Mouse (Mus musculus) neural tube, embryonic 13.5 days (tissue): ENCODE measurements around the gene St5. TPM values are rescaled to one million over a fixed set of nuclear protein-coding genes. Genes with fewer than 3 reads are reported as not detected.

Experiments
- ATAC-seq: fragments of 200-750 bp; cut with Nextera tagmentation; 2 replicates; pipeline ENCODE4 v1.8.0; 2017; ENCODE audit warnings: low read depth, mild to moderate bottlenecking, moderate TSS enrichment, moderate library complexity
- H3K27ac ChIP-seq: fragments of 300-500 bp; sonication (generic); replicated peaks from 2 replicates; pipeline ENCODE4 v1.5.1; 2015; ENCODE audit warnings: moderate library complexity, mild to moderate bottlenecking, inconsistent platforms
- H3K27me3 ChIP-seq: fragments of 300-500 bp; sonication (generic); 2 replicates; pipeline ENCODE4 v1.6.1; 2015; ENCODE audit warnings: mild to moderate bottlenecking, inconsistent platforms
- H3K36me3 ChIP-seq: fragments of 300-500 bp; sonication (generic); 2 replicates; pipeline ENCODE4 v1.6.1; 2015; ENCODE audit warnings: mild to moderate bottlenecking, inconsistent platforms
- H3K4me1 ChIP-seq: fragments of 300-500 bp; sonication (generic); replicated peaks from 2 replicates; pipeline ENCODE4 v1.6.1; 2015; ENCODE audit warnings: inconsistent platforms
- H3K4me2 ChIP-seq: fragments of 300-500 bp; sonication (generic); 2 replicates; pipeline ENCODE4 v1.6.1; 2015; ENCODE audit warnings: inconsistent platforms, mild to moderate bottlenecking, moderate library complexity
- H3K4me3 ChIP-seq: fragments of 300-500 bp; sonication (generic); 2 replicates; pipeline ENCODE4 v1.5.1; 2015; ENCODE audit warnings: mild to moderate bottlenecking, inconsistent platforms
- H3K9ac ChIP-seq: fragments of 300-500 bp; sonication (generic); 2 replicates; pipeline ENCODE4 v1.6.1; 2015; ENCODE audit warnings: moderate library complexity, mild to moderate bottlenecking, inconsistent platforms
- H3K9me3 ChIP-seq: fragments of 300-500 bp; sonication (generic); 2 replicates; pipeline ENCODE4 v1.6.1; 2016; ENCODE audit warnings: inconsistent platforms
- WGBS: fragments of 180-500 bp; shearing (Covaris S2); methylation state at CpG from one replicate; pipeline ENCODE4 v1.1.7; 2015; 5-methylcytosine and 5-hydroxymethylcytosine counted together
- polyA plus RNA-seq: library from polyadenylated mRNA; unstranded; fragments of >200 nt; fragmentation: Nextera tagmentation; extraction: Ambion mirVana; gene quantifications from 2 replicates; pipeline ENCODE4 v1.2.1, GENCODE M21; 2015

St5 gene
- polyA plus RNA-seq, 1 experiment from 2014 or later: 30.0 TPM

GRCm38 (mm10) chr7:109613531-109614021 lies 89.8 kb downstream of the St5 start:
- Histone ChIP-seq H3K27me3 (no peaks in the 10 kb centered on the region), H3K9ac (peak overlapping the region; percentile 17; the same call in 1 of the 2 replicates), H3K36me3 (no peaks in the 10 kb centered on the region), H3K27ac (peak overlapping the region; percentile 88), H3K4me1 (peaks cover 86% of the 10 kb centered on the region), H3K4me3 (peak overlapping the region; percentile 40), H3K9me3 (no peaks in the 10 kb centered on the region), H3K4me2 (peak overlapping the region; percentile 57)
- ATAC-seq: no peak
- 57% methylated on average over 5 of the region's 5 CpGs for WGBS

GRCm38 (mm10) chr7:109613051-109613450 lies 90.4 kb downstream of the St5 start:
- no peaks in the 10 kb centered on the region for H3K9me3 ChIP-seq
- H3K4me3 ChIP-seq: no peak overlapping the region
- peak overlapping the region; percentile 89 for H3K27ac ChIP-seq
- WGBS: 91% methylated on average over 2 of the region's 3 CpGs
- H3K36me3 ChIP-seq: no peaks in the 10 kb centered on the region
- no peak overlapping the region for H3K9ac ChIP-seq
- H3K4me2 ChIP-seq: peak overlapping the region; percentile 24
- peaks cover 90% of the 10 kb centered on the region for H3K4me1 ChIP-seq
- no peaks in the 10 kb centered on the region for H3K27me3 ChIP-seq
- ATAC-seq: no peak

GRCm38 (mm10) chr7:109612531-109612930 lies 90.9 kb downstream of the St5 start:
- no peak overlapping the region for H3K4me3 ChIP-seq

GRCm38 (mm10) chr7:109610348-109610747 lies 93.1 kb downstream of the St5 start:
- Histone ChIP-seq H3K4me1 (peaks cover 78% of the 10 kb centered on the region), H3K36me3 (no peaks in the 10 kb centered on the region), H3K27ac (no peak overlapping the region), H3K27me3 (no peaks in the 10 kb centered on the region), H3K4me2 (no peak overlapping the region), H3K9me3 (no peaks in the 10 kb centered on the region), H3K9ac (no peak overlapping the region), H3K4me3 (no peak overlapping the region)
- no peak for ATAC-seq
- 91% methylated on average over 2 of the region's 2 CpGs for WGBS

More at GRCm38 (mm10) chr7:109612531-109612930, 90.9 kb downstream of the St5 start:
- H3K27ac ChIP-seq: peak overlapping the region; percentile 89
- peaks cover 92% of the 10 kb centered on the region for H3K4me1 ChIP-seq
- H3K9ac ChIP-seq: no peak overlapping the region
- H3K36me3 ChIP-seq: no peaks in the 10 kb centered on the region
- H3K27me3 ChIP-seq: no peaks in the 10 kb centered on the region
- ATAC-seq: no peak
- peak overlapping the region; percentile 24 for H3K4me2 ChIP-seq
- WGBS: 22% methylated on average over 2 of the region's 2 CpGs
- no peaks in the 10 kb centered on the region for H3K9me3 ChIP-seq

- ATAC-seq: no peak
- 63% methylated on average over 6 of the region's 6 CpGs for WGBS
Observed at GRCm38 (mm10) chr7:109609565-109610345, 93.7 kb downstream of the St5 start.

GRCm38 (mm10) chr7:109608831-109609230 lies 94.6 kb downstream of the St5 start:
- Histone ChIP-seq H3K4me1 (peaks cover 62% of the 10 kb centered on the region), H3K9ac (no peak overlapping the region), H3K36me3 (no peaks in the 10 kb centered on the region), H3K27ac (no peak overlapping the region), H3K4me2 (no peak overlapping the region), H3K9me3 (no peaks in the 10 kb centered on the region), H3K4me3 (no peak overlapping the region), H3K27me3 (no peaks in the 10 kb centered on the region)
- 91% methylated on average over 6 of the region's 6 CpGs for WGBS
- no peak for ATAC-seq

More at GRCm38 (mm10) chr7:109609565-109610345, 93.7 kb downstream of the St5 start:
- Histone ChIP-seq H3K36me3 (no peaks in the 10 kb centered on the region), H3K4me2 (no peak overlapping the region), H3K27me3 (no peaks in the 10 kb centered on the region), H3K4me3 (no peak overlapping the region), H3K4me1 (peaks cover 72% of the 10 kb centered on the region), H3K27ac (no peak overlapping the region), H3K9ac (no peak overlapping the region), H3K9me3 (no peaks in the 10 kb centered on the region)

- Histone ChIP-seq H3K9ac (no peak overlapping the region), H3K36me3 (no peaks in the 10 kb centered on the region), H3K9me3 (no peaks in the 10 kb centered on the region), H3K4me3 (no peak overlapping the region), H3K27ac (no peak overlapping the region), H3K4me1 (peaks cover 54% of the 10 kb centered on the region), H3K4me2 (no peak overlapping the region), H3K27me3 (no peaks in the 10 kb centered on the region)
- 79% methylated on average over 7 of the region's 7 CpGs for WGBS
- no peak for ATAC-seq
Observed at GRCm38 (mm10) chr7:109606994-109607610, 96.3 kb downstream of the St5 start.

GRCm38 (mm10) chr7:109602562-109602961 lies 100.8 kb downstream of the St5 start:
- Histone ChIP-seq H3K9ac (no peak overlapping the region), H3K36me3 (no peaks in the 10 kb centered on the region), H3K4me1 (peaks cover 35% of the 10 kb centered on the region), H3K27ac (no peak overlapping the region), H3K9me3 (no peaks in the 10 kb centered on the region), H3K27me3 (no peaks in the 10 kb centered on the region), H3K4me3 (no peak overlapping the region), H3K4me2 (no peak overlapping the region)
- 87% methylated on average over 5 of the region's 5 CpGs for WGBS
- ATAC-seq: no peak

GRCm38 (mm10) chr7:109602022-109602421 lies 101.4 kb downstream of the St5 start:
- H3K4me3 ChIP-seq: no peak overlapping the region
- no peak overlapping the region for H3K9ac ChIP-seq

GRCm38 (mm10) chr7:109600702-109601101 lies 102.7 kb downstream of the St5 start:
- H3K4me2 ChIP-seq: no peak overlapping the region
- no peak overlapping the region for H3K4me3 ChIP-seq
- H3K9me3 ChIP-seq: no peaks in the 10 kb centered on the region
- H3K9ac ChIP-seq: no peak overlapping the region
- H3K4me1 ChIP-seq: peaks cover 27% of the 10 kb centered on the region
- H3K36me3 ChIP-seq: no peaks in the 10 kb centered on the region
- no peak for ATAC-seq
- peak overlapping the region; percentile 33; the same call in 1 of the 2 replicates for H3K27ac ChIP-seq
- H3K27me3 ChIP-seq: no peaks in the 10 kb centered on the region
- WGBS: 45% methylated on average over 3 of the region's 3 CpGs

More at GRCm38 (mm10) chr7:109602022-109602421, 101.4 kb downstream of the St5 start:
- Histone ChIP-seq H3K27me3 (no peaks in the 10 kb centered on the region), H3K4me2 (no peak overlapping the region), H3K9me3 (no peaks in the 10 kb centered on the region), H3K36me3 (no peaks in the 10 kb centered on the region), H3K4me1 (peaks cover 29% of the 10 kb centered on the region), H3K27ac (no peak overlapping the region)
- no peak for ATAC-seq

- WGBS: 96% methylated on average over 4 of the region's 4 CpGs
- H3K9me3 ChIP-seq: no peaks in the 10 kb centered on the region
- H3K27me3 ChIP-seq: no peaks in the 10 kb centered on the region
- H3K9ac ChIP-seq: no peak overlapping the region
- H3K36me3 ChIP-seq: no peaks in the 10 kb centered on the region
- H3K4me1 ChIP-seq: peaks cover 30% of the 10 kb centered on the region
- no peak overlapping the region for H3K27ac ChIP-seq
- H3K4me3 ChIP-seq: no peak overlapping the region
- no peak for ATAC-seq
- no peak overlapping the region for H3K4me2 ChIP-seq
Observed at GRCm38 (mm10) chr7:109599998-109600397, 103.4 kb downstream of the St5 start.

GRCm38 (mm10) chr7:109594845-109595531 lies 108.4 kb downstream of the St5 start:
- H3K9me3 ChIP-seq: no peaks in the 10 kb centered on the region
- 74% methylated on average over 2 of the region's 2 CpGs for WGBS
- H3K36me3 ChIP-seq: no peaks in the 10 kb centered on the region
- H3K9ac ChIP-seq: no peak overlapping the region
- ATAC-seq: no peak
- no peak overlapping the region for H3K4me2 ChIP-seq
- H3K27me3 ChIP-seq: no peaks in the 10 kb centered on the region
- H3K27ac ChIP-seq: no peak overlapping the region
- H3K4me1 ChIP-seq: peaks cover 17% of the 10 kb centered on the region; the same call in 1 of the 2 replicates
- no peak overlapping the region for H3K4me3 ChIP-seq
